Mouse (Mus musculus): ENCODE measurements around the gene Nes. TPM values are rescaled to one million over a fixed set of nuclear protein-coding genes. Genes with fewer than 3 reads are reported as not detected.

The Nes gene
- polyA plus RNA-seq, 1 experiment from 2014 or later: 9.5 TPM

- H3K9ac ChIP-seq (ENCODE audit: low read length): no peak overlapping the region; the same call in 1 of the 2 replicates
- ATAC-seq (replicated peaks; ENCODE audit: extremely low read depth, insufficient read depth, low FRiP score): 0 out of 2 replicates have a peak, but pooled peaks have one; percentile 21
- H3K36me3 ChIP-seq (ENCODE audit: control insufficient read depth, insufficient read depth): peaks cover 44% of the 10 kb centered on the region
- no peak overlapping the region for H3K27ac ChIP-seq (ENCODE audit: low read length)
- peaks cover 7% of the 10 kb centered on the region for H3K4me1 ChIP-seq (ENCODE audit: control insufficient read depth, insufficient read depth, low read length)
- H3K27me3 ChIP-seq (ENCODE audit: control insufficient read depth, insufficient read depth, low read length): no peaks in the 10 kb centered on the region
- 97% methylated on average over 2 of the region's 2 CpGs for WGBS
- H3K4me3 ChIP-seq (ENCODE audit: low read length): no peak overlapping the region
- H3K9me3 ChIP-seq (replicated peaks; ENCODE audit: control insufficient read depth, low read length): no peaks in the 10 kb centered on the region
- no peak overlapping the region for H3K4me2 ChIP-seq (ENCODE audit: low read depth, low read length)
Observed at GRCm38 (mm10) chr3:87935776-87936175, 35.1 kb upstream of the Nes start.

GRCm38 (mm10) chr3:87940611-87941010 lies 30.3 kb upstream of the Nes start:
- Histone ChIP-seq H3K9ac (ENCODE audit: low read length) (no peak overlapping the region), H3K4me2 (ENCODE audit: low read depth, low read length) (no peak overlapping the region), H3K4me3 (ENCODE audit: low read length) (no peak overlapping the region), H3K9me3 (replicated peaks; ENCODE audit: control insufficient read depth, low read length) (no peaks in the 10 kb centered on the region), H3K36me3 (ENCODE audit: control insufficient read depth, insufficient read depth) (peaks cover 41% of the 10 kb centered on the region), H3K27ac (ENCODE audit: low read length) (no peak overlapping the region), H3K4me1 (ENCODE audit: control insufficient read depth, insufficient read depth, low read length) (peaks cover 2% of the 10 kb centered on the region; the same call in 1 of the 2 replicates), H3K27me3 (ENCODE audit: control insufficient read depth, insufficient read depth, low read length) (peaks cover 6% of the 10 kb centered on the region; the same call in 1 of the 2 replicates)
- WGBS: 71% methylated on average over 5 of the region's 5 CpGs
- no peak for ATAC-seq (replicated peaks; ENCODE audit: extremely low read depth, insufficient read depth, low FRiP score)

GRCm38 (mm10) chr3:87942471-87942870 lies 28.4 kb upstream of the Nes start:
- Histone ChIP-seq H3K9ac (ENCODE audit: low read length) (no peak overlapping the region), H3K27ac (ENCODE audit: low read length) (no peak overlapping the region), H3K27me3 (ENCODE audit: control insufficient read depth, insufficient read depth, low read length) (peaks cover 20% of the 10 kb centered on the region), H3K4me3 (ENCODE audit: low read length) (no peak overlapping the region), H3K9me3 (replicated peaks; ENCODE audit: control insufficient read depth, low read length) (no peaks in the 10 kb centered on the region), H3K4me2 (ENCODE audit: low read depth, low read length) (no peak overlapping the region), H3K4me1 (ENCODE audit: control insufficient read depth, insufficient read depth, low read length) (peaks cover 7% of the 10 kb centered on the region), H3K36me3 (ENCODE audit: control insufficient read depth, insufficient read depth) (peaks cover 35% of the 10 kb centered on the region)
- ATAC-seq (replicated peaks; ENCODE audit: extremely low read depth, insufficient read depth, low FRiP score): no peak
- 88% methylated on average over 2 of the region's 2 CpGs for WGBS

- Histone ChIP-seq H3K4me1 (ENCODE audit: control insufficient read depth, insufficient read depth, low read length) (peaks cover 18% of the 10 kb centered on the region), H3K36me3 (ENCODE audit: control insufficient read depth, insufficient read depth) (peaks cover 26% of the 10 kb centered on the region), H3K9me3 (replicated peaks; ENCODE audit: control insufficient read depth, low read length) (no peaks in the 10 kb centered on the region), H3K27ac (ENCODE audit: low read length) (no peak overlapping the region), H3K4me3 (ENCODE audit: low read length) (no peak overlapping the region), H3K27me3 (ENCODE audit: control insufficient read depth, insufficient read depth, low read length) (peaks cover 29% of the 10 kb centered on the region), H3K4me2 (ENCODE audit: low read depth, low read length) (no peak overlapping the region), H3K9ac (ENCODE audit: low read length) (no peak overlapping the region)
- no peak for ATAC-seq (replicated peaks; ENCODE audit: extremely low read depth, insufficient read depth, low FRiP score)
- 63% methylated on average over 7 of the region's 7 CpGs for WGBS
Observed at GRCm38 (mm10) chr3:87943586-87943985, 27.3 kb upstream of the Nes start.

DNA sequence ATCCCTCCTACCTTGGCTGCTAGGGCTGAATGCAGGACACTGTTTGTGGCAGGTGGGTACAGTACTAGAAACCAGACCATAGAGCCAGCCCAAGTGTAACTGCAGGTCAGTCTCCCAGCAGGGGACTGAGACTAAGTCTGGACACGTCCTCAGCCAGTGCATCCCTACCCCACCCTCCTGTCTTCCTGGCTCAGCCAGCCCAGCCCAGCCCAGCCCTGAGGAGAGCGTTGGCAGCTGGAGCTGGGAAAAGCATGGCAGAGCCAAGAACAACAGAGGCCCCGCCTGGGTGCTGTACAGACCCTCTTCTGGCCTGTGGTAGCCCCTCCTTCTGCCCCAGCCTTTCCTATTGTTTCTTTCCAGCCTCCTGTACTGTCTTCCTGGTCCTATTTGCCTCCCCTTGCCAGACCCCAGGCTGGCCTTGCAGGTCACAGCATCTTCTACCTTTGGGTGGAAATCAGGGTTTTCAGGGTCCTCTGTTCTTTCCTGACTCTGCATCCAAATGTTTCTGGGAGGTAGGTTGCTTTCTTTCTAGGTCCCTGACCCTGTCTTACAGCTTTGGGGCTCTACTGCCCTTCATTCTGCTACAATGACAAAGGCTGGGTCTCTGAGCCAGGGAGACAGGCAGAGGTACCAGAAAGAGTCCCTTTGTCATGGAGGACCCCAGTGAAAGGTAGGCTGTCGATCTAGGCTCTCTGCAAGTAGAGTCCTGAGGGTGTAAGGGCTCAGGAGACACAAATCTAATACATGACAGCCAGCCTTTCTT lies 25.9 kb upstream of the Nes start:
- ATAC-seq (replicated peaks; ENCODE audit: extremely low read depth, insufficient read depth, low FRiP score): peak; percentile 62
- 24% methylated on average over 4 of the region's 4 CpGs for WGBS
- H3K36me3 ChIP-seq (ENCODE audit: control insufficient read depth, insufficient read depth): peaks cover 15% of the 10 kb centered on the region
- H3K4me1 ChIP-seq (ENCODE audit: control insufficient read depth, insufficient read depth, low read length): peaks cover 26% of the 10 kb centered on the region
- H3K4me3 ChIP-seq (ENCODE audit: low read length): no peak overlapping the region
- no peak overlapping the region for H3K27ac ChIP-seq (ENCODE audit: low read length)
- H3K9ac ChIP-seq (ENCODE audit: low read length): no peak overlapping the region
- H3K27me3 ChIP-seq (ENCODE audit: control insufficient read depth, insufficient read depth, low read length): peaks cover 41% of the 10 kb centered on the region
- H3K9me3 ChIP-seq (replicated peaks; ENCODE audit: control insufficient read depth, low read length): no peaks in the 10 kb centered on the region
- H3K4me2 ChIP-seq (ENCODE audit: low read depth, low read length): no peak overlapping the region

- Histone ChIP-seq H3K4me3 (ENCODE audit: low read length) (no peak overlapping the region), H3K4me1 (ENCODE audit: control insufficient read depth, insufficient read depth, low read length) (peaks cover 26% of the 10 kb centered on the region), H3K27me3 (ENCODE audit: control insufficient read depth, insufficient read depth, low read length) (peaks cover 50% of the 10 kb centered on the region), H3K4me2 (ENCODE audit: low read depth, low read length) (no peak overlapping the region), H3K9me3 (replicated peaks; ENCODE audit: control insufficient read depth, low read length) (no peaks in the 10 kb centered on the region), H3K36me3 (ENCODE audit: control insufficient read depth, insufficient read depth) (peaks cover 9% of the 10 kb centered on the region), H3K9ac (ENCODE audit: low read length) (no peak overlapping the region), H3K27ac (ENCODE audit: low read length) (no peak overlapping the region)
- no peak for ATAC-seq (replicated peaks; ENCODE audit: extremely low read depth, insufficient read depth, low FRiP score)
- 42% methylated on average over 12 of the region's 12 CpGs for WGBS
Observed at GRCm38 (mm10) chr3:87945781-87946540, 24.9 kb upstream of the Nes start.

- Histone ChIP-seq H3K36me3 (ENCODE audit: control insufficient read depth, insufficient read depth) (peaks cover 4% of the 10 kb centered on the region), H3K27me3 (ENCODE audit: control insufficient read depth, insufficient read depth, low read length) (peaks cover 56% of the 10 kb centered on the region), H3K9ac (ENCODE audit: low read length) (no peak overlapping the region), H3K4me3 (ENCODE audit: low read length) (no peak overlapping the region), H3K4me1 (ENCODE audit: control insufficient read depth, insufficient read depth, low read length) (peaks cover 26% of the 10 kb centered on the region), H3K9me3 (replicated peaks; ENCODE audit: control insufficient read depth, low read length) (no peaks in the 10 kb centered on the region), H3K27ac (ENCODE audit: low read length) (no peak overlapping the region), H3K4me2 (ENCODE audit: low read depth, low read length) (no peak overlapping the region)
- ATAC-seq (replicated peaks; ENCODE audit: extremely low read depth, insufficient read depth, low FRiP score): no peak
- WGBS: 44% methylated on average over 1 of the region's 1 CpGs
Observed at GRCm38 (mm10) chr3:87946541-87946860, 24.4 kb upstream of the Nes start.

GRCm38 (mm10) chr3:87947056-87947810 lies 23.6 kb upstream of the Nes start:
- WGBS: 4% methylated on average over 26 of the region's 26 CpGs
- Histone ChIP-seq H3K4me3 (ENCODE audit: low read length) (peak overlapping the region; percentile 41), H3K4me1 (ENCODE audit: control insufficient read depth, insufficient read depth, low read length) (peaks cover 28% of the 10 kb centered on the region), H3K4me2 (ENCODE audit: low read depth, low read length) (peak overlapping the region; percentile 64), H3K27me3 (ENCODE audit: control insufficient read depth, insufficient read depth, low read length) (peaks cover 59% of the 10 kb centered on the region), H3K36me3 (ENCODE audit: control insufficient read depth, insufficient read depth) (no peaks in the 10 kb centered on the region), H3K9me3 (replicated peaks; ENCODE audit: control insufficient read depth, low read length) (no peaks in the 10 kb centered on the region), H3K9ac (ENCODE audit: low read length) (peak overlapping the region; percentile 44; the same call in 1 of the 2 replicates), H3K27ac (ENCODE audit: low read length) (no peak overlapping the region)
- ATAC-seq (replicated peaks; ENCODE audit: extremely low read depth, insufficient read depth, low FRiP score): no peak

All from heart, embryonic 16.5 days (tissue).